Mouse (Mus musculus): Measurements from ENCODE around the gene Vmn1r66.
"Not testable (repeated sequence)": the region's sequence is repeated elsewhere in the genome, so short reads cannot be mapped to it uniquely, and the experiment has no call there.

Gene Vmn1r66

GRCm38 (mm10) chr7:10277906-10278305 lies at the start of gene Vmn1r66:
Vmn1r66 (minus strand) TSS chr7:10278006.
- no peak for DNase-seq

GRCm38 (mm10) chr7:10325462-10325861 lies 47.7 kb upstream of the Vmn1r66 start:
- DNase-seq = not testable (repeated sequence)

GRCm38 (mm10) chr7:10252075-10252474 lies 25.7 kb downstream of the Vmn1r66 start:
- no peak for DNase-seq

DNA sequence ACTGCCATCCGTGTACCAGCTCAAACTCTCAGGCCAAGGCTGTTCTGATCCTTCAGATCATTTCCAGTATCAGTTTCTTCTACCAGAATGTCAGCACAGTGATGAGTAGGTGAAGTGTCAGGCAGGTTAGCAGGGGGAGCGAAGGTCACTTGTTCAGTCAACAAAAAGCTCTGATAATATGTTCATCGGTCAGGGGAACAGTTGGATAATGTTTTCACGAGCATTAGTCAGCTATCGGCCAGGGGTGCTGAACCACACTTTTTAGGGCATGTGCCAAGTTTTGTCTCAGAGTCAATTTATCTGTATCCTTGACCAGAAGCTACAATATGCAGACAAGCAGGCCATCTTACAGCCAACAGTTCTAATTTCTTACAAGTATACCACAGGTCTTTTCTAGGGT lies 28.7 kb downstream of the Vmn1r66 start:
- DNase-seq = no peak
